Mouse (Mus musculus) intestine, embryonic 14.5 days (tissue): ENCODE results near the gene Kcnc1. TPM values are rescaled to one million over a fixed set of nuclear protein-coding genes. Genes with fewer than 3 reads are reported as not detected.

ENCODE experiments used
- ATAC-seq: fragments of 200-750 bp; cut with Nextera tagmentation; replicated peaks from 2 replicates; pipeline ENCODE4 v1.8.0; 2017; ENCODE audit warnings: low read depth, moderate number of reproducible peaks, moderate TSS enrichment, moderate library complexity; ENCODE audit not compliant: low FRiP score, low TSS enrichment
- DNase-seq: peaks from one replicate; pipeline ENCODE4 v3.0.0-alpha.2; 2018; ENCODE audit warnings: low spot score
- H3K27ac ChIP-seq: fragments of 300-500 bp; sonication (generic); 2 replicates; pipeline ENCODE4 v1.5.1; 2014; ENCODE audit warnings: low read depth, mild to moderate bottlenecking, control low read depth
- H3K27me3 ChIP-seq: fragments of 300-500 bp; sonication (generic); replicated peaks from 2 replicates; pipeline ENCODE4 v1.6.1; 2014; ENCODE audit warnings: low read length, control low read depth; ENCODE audit not compliant: control insufficient read depth, insufficient read depth
- H3K36me3 ChIP-seq: fragments of 300-500 bp; sonication (generic); 2 replicates; pipeline ENCODE4 v1.6.1; 2014; ENCODE audit warnings: low read length, control low read depth; ENCODE audit not compliant: control insufficient read depth, insufficient read depth
- H3K4me1 ChIP-seq: fragments of 300-500 bp; sonication (generic); replicated peaks from 2 replicates; pipeline ENCODE4 v1.6.1; 2014; ENCODE audit warnings: low read length, control low read depth, mixed read lengths; ENCODE audit not compliant: control insufficient read depth, insufficient read depth
- H3K4me2 ChIP-seq: fragments of 300-500 bp; sonication (generic); 2 replicates; pipeline ENCODE4 v1.6.1; 2014; ENCODE audit warnings: low read length
- H3K4me3 ChIP-seq: fragments of 300-500 bp; sonication (generic); 2 replicates; pipeline ENCODE4 v1.5.1; 2014; ENCODE audit warnings: low read depth, low read length, control low read depth, mixed read lengths
- H3K9ac ChIP-seq: fragments of 300-500 bp; sonication (generic); 2 replicates; pipeline ENCODE4 v1.6.1; 2014; ENCODE audit warnings: mild to moderate bottlenecking, low read length
- H3K9me3 ChIP-seq: fragments of 300-500 bp; sonication (generic); 2 replicates; pipeline ENCODE4 v1.6.1; 2016; ENCODE audit warnings: low read length, control low read depth; ENCODE audit not compliant: control insufficient read depth
- WGBS: fragments of 180-500 bp; shearing (Covaris S2); extraction: QIAGEN DNeasy Blood & Tissue Kit; methylation state at CpG from one replicate; pipeline ENCODE4 v1.1.7; 2014; 5-methylcytosine and 5-hydroxymethylcytosine counted together
- polyA plus RNA-seq: library from polyadenylated mRNA; unstranded; fragments of >200 nt; fragmentation: Nextera tagmentation; extraction: Ambion mirVana; gene quantifications from 2 replicates; pipeline ENCODE4 v1.2.1, GENCODE M21; 2014

The Kcnc1 gene
- polyA plus RNA-seq, 1 experiment from 2014 or later = 0.35 TPM

- no peaks in the 10 kb centered on the region for H3K36me3 ChIP-seq
- H3K9me3 ChIP-seq = no peaks in the 10 kb centered on the region
- WGBS = 76% methylated on average over 6 of the region's 6 CpGs
- H3K4me2 ChIP-seq = no peak overlapping the region
- no peaks in the 10 kb centered on the region for H3K27me3 ChIP-seq
- no peak for ATAC-seq
- H3K4me1 ChIP-seq = 0 out of 2 replicates have a peak, but pooled peaks cover 3% of the 10 kb centered on the region
- no peak overlapping the region for H3K9ac ChIP-seq
- no peak overlapping the region for H3K27ac ChIP-seq
- DNase-seq = no peak
- H3K4me3 ChIP-seq = no peak overlapping the region
Measured at GRCm38 (mm10) chr7:46445896-46446295, 49.6 kb downstream of the Kcnc1 start.

DNA sequence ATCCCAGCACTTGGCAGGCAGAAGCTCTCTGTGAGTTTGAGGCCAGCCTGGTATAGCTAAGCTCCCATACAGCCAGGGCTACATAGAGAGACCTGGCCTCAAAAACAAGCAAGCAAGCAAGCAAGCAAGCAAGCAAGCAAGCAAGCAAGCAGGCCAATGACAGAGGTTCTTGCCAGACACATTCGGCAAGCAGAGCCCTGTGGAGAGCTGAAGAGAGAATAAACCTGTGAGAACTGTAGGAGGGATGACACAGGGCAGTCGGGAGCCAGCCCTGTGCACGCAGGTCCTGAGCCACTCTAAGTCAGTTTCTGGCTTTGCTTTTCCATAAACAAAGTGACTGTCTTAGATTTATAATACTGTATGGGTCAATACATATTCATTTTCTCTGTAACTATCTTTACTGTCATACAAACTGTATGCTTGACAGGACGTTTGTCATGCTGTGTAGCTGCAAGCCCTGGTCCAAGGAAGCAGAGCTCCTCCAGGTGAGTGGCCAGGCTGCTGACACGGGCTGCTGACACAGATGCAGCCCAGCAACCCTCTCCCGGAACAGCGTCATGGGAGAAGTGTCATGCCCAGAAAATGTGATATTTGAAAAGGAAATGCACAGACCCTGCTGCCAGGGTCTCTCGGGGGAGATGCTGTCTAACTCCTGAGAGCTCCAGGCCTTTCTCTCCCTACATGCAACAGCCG, 51.3 kb downstream of the Kcnc1 start:
- Histone ChIP-seq H3K4me2 (no peak overlapping the region), H3K27me3 (no peaks in the 10 kb centered on the region), H3K4me1 (0 out of 2 replicates have a peak, but pooled peaks cover 3% of the 10 kb centered on the region), H3K4me3 (no peak overlapping the region), H3K9me3 (no peaks in the 10 kb centered on the region), H3K9ac (no peak overlapping the region), H3K27ac (no peak overlapping the region), H3K36me3 (no peaks in the 10 kb centered on the region)
- no peak for ATAC-seq
- no peak for DNase-seq
- 41% methylated on average over 9 of the region's 9 CpGs for WGBS

DNA sequence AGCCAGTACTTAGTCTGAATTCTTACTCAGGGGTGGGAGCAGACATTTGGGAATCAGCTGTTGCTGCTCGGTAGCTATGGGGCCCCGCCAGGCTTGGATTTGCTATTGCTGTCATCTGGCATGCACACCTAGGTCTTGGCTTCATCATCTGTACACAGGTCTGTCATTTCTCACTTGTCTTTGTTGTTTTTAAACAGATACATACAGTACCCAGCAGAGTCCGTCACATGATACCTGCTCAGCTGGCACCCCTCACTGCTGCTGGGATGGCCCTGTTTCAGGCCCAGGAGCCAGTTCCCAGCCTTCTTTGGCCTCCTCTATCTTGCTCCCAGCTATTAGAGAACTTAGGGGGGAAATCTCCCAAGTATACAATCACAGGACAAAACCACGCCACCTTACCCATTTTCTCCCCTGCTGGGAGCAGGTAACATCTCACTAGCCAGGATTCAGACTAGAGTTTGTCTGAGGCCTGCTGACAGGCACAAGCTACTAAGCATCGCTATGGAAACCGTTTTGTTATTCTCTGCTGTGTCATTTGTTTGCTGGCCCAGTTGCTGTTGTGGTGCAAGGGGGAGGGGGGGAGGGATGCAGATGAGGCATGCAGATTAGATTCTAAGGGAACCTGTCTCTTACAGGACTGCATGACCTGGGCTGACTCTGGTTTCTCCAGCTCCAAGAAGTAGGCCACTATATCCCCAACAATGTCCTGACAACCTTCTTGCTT, 52.8 kb downstream of the Kcnc1 start:
- no peak overlapping the region for H3K27ac ChIP-seq
- H3K4me2 ChIP-seq = no peak overlapping the region
- 43% methylated on average over 6 of the region's 6 CpGs for WGBS
- DNase-seq (no peak), ATAC-seq (0 out of 2 replicates have a peak, but pooled peaks have one; percentile 53)
- H3K9me3 ChIP-seq = no peaks in the 10 kb centered on the region
- no peaks in the 10 kb centered on the region for H3K36me3 ChIP-seq
- H3K4me1 ChIP-seq = 0 out of 2 replicates have a peak, but pooled peaks cover 3% of the 10 kb centered on the region
- H3K4me3 ChIP-seq = no peak overlapping the region
- H3K27me3 ChIP-seq = no peaks in the 10 kb centered on the region
- no peak overlapping the region for H3K9ac ChIP-seq

GRCm38 (mm10) chr7:46453930-46454679, 57.8 kb downstream of the Kcnc1 start:
- peaks cover 7% of the 10 kb centered on the region; the same call in 1 of the 2 replicates for H3K9me3 ChIP-seq
- H3K27me3 ChIP-seq = no peaks in the 10 kb centered on the region
- DNase-seq (no peak), ATAC-seq (no peak)
- H3K27ac ChIP-seq = no peak overlapping the region
- no peak overlapping the region for H3K4me2 ChIP-seq
- no peaks in the 10 kb centered on the region for H3K36me3 ChIP-seq
- WGBS = 43% methylated on average over 10 of the region's 10 CpGs
- H3K4me1 ChIP-seq = 0 out of 2 replicates have a peak, but pooled peaks cover 3% of the 10 kb centered on the region
- no peak overlapping the region for H3K9ac ChIP-seq
- H3K4me3 ChIP-seq = no peak overlapping the region

DNA sequence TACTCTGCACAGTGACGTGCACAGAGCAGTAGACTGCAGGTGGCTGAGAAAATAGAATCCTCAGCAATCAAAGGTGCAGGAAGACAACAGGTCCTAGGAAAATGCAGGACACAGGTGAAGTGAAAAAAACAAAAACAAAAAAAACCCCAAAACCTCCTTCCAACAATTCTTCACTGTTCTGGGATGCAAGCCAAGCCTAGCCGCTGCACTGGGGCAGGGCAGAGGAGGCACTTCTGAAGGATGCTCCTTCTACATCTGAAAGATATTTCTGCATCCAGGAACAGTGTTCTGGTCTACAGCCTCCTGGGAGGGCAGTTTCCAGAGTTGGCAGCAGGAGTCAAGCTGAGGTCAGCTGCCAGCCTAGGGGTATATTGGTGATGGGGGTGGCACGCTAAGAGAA, 61.6 kb downstream of the Kcnc1 start:
- H3K36me3 ChIP-seq = no peaks in the 10 kb centered on the region
- no peak overlapping the region for H3K27ac ChIP-seq
- 0 out of 2 replicates have a peak, but pooled peaks cover 3% of the 10 kb centered on the region for H3K4me1 ChIP-seq
- H3K27me3 ChIP-seq = no peaks in the 10 kb centered on the region
- no peak overlapping the region for H3K4me3 ChIP-seq
- no peak overlapping the region for H3K9ac ChIP-seq
- DNase-seq = no peak
- 65% methylated on average over 3 of the region's 3 CpGs for WGBS
- peaks cover 7% of the 10 kb centered on the region; the same call in 1 of the 2 replicates for H3K9me3 ChIP-seq
- no peak for ATAC-seq
- H3K4me2 ChIP-seq = no peak overlapping the region

GRCm38 (mm10) chr7:46459200-46459599, 62.9 kb downstream of the Kcnc1 start:
- no peaks in the 10 kb centered on the region for H3K27me3 ChIP-seq
- H3K9me3 ChIP-seq = peaks cover 7% of the 10 kb centered on the region; the same call in 1 of the 2 replicates
- 0 out of 2 replicates have a peak, but pooled peaks cover 3% of the 10 kb centered on the region for H3K4me1 ChIP-seq
- H3K36me3 ChIP-seq = no peaks in the 10 kb centered on the region
- WGBS = 69% methylated on average over 2 of the region's 2 CpGs
- H3K27ac ChIP-seq = no peak overlapping the region
- H3K4me2 ChIP-seq = no peak overlapping the region
- no peak overlapping the region for H3K4me3 ChIP-seq
- no peak overlapping the region for H3K9ac ChIP-seq
- ATAC-seq = peak; percentile 48; the same call in 1 of the 2 replicates
- no peak for DNase-seq

- no peaks in the 10 kb centered on the region for H3K27me3 ChIP-seq
- H3K4me2 ChIP-seq = no peak overlapping the region
- 0 out of 2 replicates have a peak, but pooled peaks cover 3% of the 10 kb centered on the region for H3K4me1 ChIP-seq
- H3K27ac ChIP-seq = no peak overlapping the region
- H3K9me3 ChIP-seq = peaks cover 7% of the 10 kb centered on the region; the same call in 1 of the 2 replicates
- 73% methylated on average over 9 of the region's 9 CpGs for WGBS
- ATAC-seq = peak; percentile 86
- no peak for DNase-seq
- H3K9ac ChIP-seq = no peak overlapping the region
- H3K4me3 ChIP-seq = no peak overlapping the region
- no peaks in the 10 kb centered on the region for H3K36me3 ChIP-seq
Measured at GRCm38 (mm10) chr7:46459605-46460245, 63.4 kb downstream of the Kcnc1 start.

DNA sequence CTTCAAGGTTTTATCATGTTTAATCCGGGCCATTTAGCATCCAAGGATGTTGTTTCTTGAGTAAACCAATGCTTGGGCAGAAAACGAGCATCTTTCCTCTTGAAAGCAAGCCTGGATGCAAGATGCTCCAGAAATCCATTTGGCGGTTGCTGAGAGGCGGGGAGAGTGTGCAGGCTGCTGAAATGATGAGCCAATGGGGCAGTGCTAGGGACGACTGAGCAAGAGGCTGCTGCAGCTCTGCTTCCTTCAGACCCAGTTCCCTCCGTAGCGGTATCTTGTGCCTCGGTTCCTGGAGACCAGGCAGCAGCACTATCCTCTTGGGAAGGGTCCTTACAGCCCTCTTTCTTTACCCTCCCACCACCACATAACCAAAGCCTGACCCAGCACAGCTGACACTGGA, 66.0 kb downstream of the Kcnc1 start:
- Histone ChIP-seq H3K27ac (no peak overlapping the region), H3K27me3 (no peaks in the 10 kb centered on the region), H3K9ac (no peak overlapping the region), H3K4me3 (no peak overlapping the region), H3K9me3 (no peaks in the 10 kb centered on the region), H3K36me3 (no peaks in the 10 kb centered on the region), H3K4me2 (no peak overlapping the region), H3K4me1 (peaks cover 9% of the 10 kb centered on the region; the same call in 1 of the 2 replicates)
- ATAC-seq = no peak
- WGBS = 58% methylated on average over 8 of the region's 8 CpGs
- DNase-seq = no peak
